Comparison of ENCODE assay signal across 8 mouse cellular contexts in genomic region chr2:117838387-117838786, GRCm38 (mm10).
A peak's percentile ranks its signal among the peaks of the same experiment; 100 is the strongest.
DNase-seq lines count a peak whose midpoint lies in the region; ATAC-seq and TF ChIP-seq lines count a peak whose summit lies in the region.

No protein-coding gene starts in this region.

- H3K4me1 ChIP-seq in heart, embryonic 14.5 days (ENCODE audit: control insufficient read depth in 2 of 2, insufficient read depth in 2 of 2, low read length in 2 of 2) = peaks cover 0 to 3% of the 10 kb centered on the region in 2 experiments; a peak in 2 of 4 replicates
- H3K4me1 ChIP-seq in lung, postnatal 0 days (ENCODE audit: insufficient read depth, low read depth, low read length) = no peaks in the 10 kb centered on the region
- no peaks in the 10 kb centered on the region for H3K4me1 ChIP-seq in forebrain, embryonic 10.5 days

- H3K4me2 ChIP-seq in heart, embryonic 14.5 days (ENCODE audit: low read length) = no peak overlapping the region
- no peak overlapping the region for H3K4me2 ChIP-seq in lung, postnatal 0 days (replicated peaks; ENCODE audit: low read depth, low read length)

- H3K27ac ChIP-seq in heart, embryonic 14.5 days (replicated peaks in 1 of 2; ENCODE audit: control insufficient read depth in 1 of 2, insufficient read depth in 1 of 2, low read depth in 2 of 2, low read length in 2 of 2) = no peak overlapping the region; a peak in 1 of 4 replicates
- no peak overlapping the region for H3K27ac ChIP-seq in lung, postnatal 0 days (ENCODE audit: low read length)
- no peak overlapping the region for H3K27ac ChIP-seq in forebrain, embryonic 10.5 days

- H3K9ac ChIP-seq in heart, embryonic 14.5 days (ENCODE audit: low read length) = no peak overlapping the region
- H3K9ac ChIP-seq in lung, postnatal 0 days (replicated peaks; ENCODE audit: low read depth) = no peak overlapping the region

- H3K27me3 ChIP-seq in heart, embryonic 14.5 days (ENCODE audit: control insufficient read depth, insufficient read depth, low read length) = no peaks in the 10 kb centered on the region
- no peaks in the 10 kb centered on the region for H3K27me3 ChIP-seq in lung, postnatal 0 days (replicated peaks; ENCODE audit: insufficient read depth, low read length)
- H3K27me3 ChIP-seq in forebrain, embryonic 10.5 days (ENCODE audit: poor library complexity, severe bottlenecking) = no peaks in the 10 kb centered on the region

- no peaks in the 10 kb centered on the region for H3K9me3 ChIP-seq in heart, embryonic 14.5 days (ENCODE audit: control insufficient read depth, low read length)
- H3K9me3 ChIP-seq in lung, postnatal 0 days (ENCODE audit: low read length) = no peaks in the 10 kb centered on the region
- no peaks in the 10 kb centered on the region for H3K9me3 ChIP-seq in forebrain, embryonic 10.5 days

- peak; percentile 25 for DNase-seq in gastrocnemius, adult 18-20 months (ENCODE audit: low spot score)
- DNase-seq in gastrocnemius, adult 8-10 months (ENCODE audit: low spot score in 2 of 2) = no peak
- DNase-seq in NIH3T3 (ENCODE audit: low read depth) = peak; percentile 70
- DNase-seq in lung, postnatal 0 days (ENCODE audit: low spot score) = peak; percentile 93
- DNase-seq in frontal cortex, postnatal 10 days (ENCODE audit: low spot score in 2 of 2) = no peak
- DNase-seq in forebrain, embryonic 10.5 days (ENCODE audit: extremely low spot score, low spot score) = no peak
- DNase-seq in MN1 (ENCODE audit: low spot score) = no peak

- H3K4me3 ChIP-seq in heart, embryonic 14.5 days (ENCODE audit: control insufficient read depth in 1 of 2, insufficient read depth in 1 of 2, low read depth in 1 of 2, low read length in 2 of 2) = no peak overlapping the region
- no peak overlapping the region for H3K4me3 ChIP-seq in lung, postnatal 0 days (ENCODE audit: low read depth, low read length)
- H3K4me3 ChIP-seq in forebrain, embryonic 10.5 days = no peak overlapping the region

- peak; percentile 95 for TF ChIP-seq EP300 in lung, postnatal 0 days (IDR thresholded peaks at IDR 0.05)

- ATAC-seq in heart, embryonic 14.5 days (ENCODE audit: insufficient number of reproducible peaks, insufficient read depth, low FRiP score, low read depth) = peak; percentile 72; the same call in 1 of the 2 replicates
- ATAC-seq in lung, postnatal 0 days = peak; percentile 97

- TF ChIP-seq CTCF in lung, postnatal 0 days (IDR thresholded peaks at IDR 0.05) = no peak

- H3K36me3 ChIP-seq in heart, embryonic 14.5 days (ENCODE audit: control insufficient read depth, insufficient read depth, low read length) = no peaks in the 10 kb centered on the region
- no peaks in the 10 kb centered on the region for H3K36me3 ChIP-seq in lung, postnatal 0 days (ENCODE audit: insufficient read depth, low read length)
- H3K36me3 ChIP-seq in forebrain, embryonic 10.5 days (replicated peaks) = no peaks in the 10 kb centered on the region

- WGBS in heart, embryonic 14.5 days = 45% methylated on average over 2 of the region's 2 CpGs
- WGBS in lung, postnatal 0 days = 14% methylated on average over 2 of the region's 2 CpGs
- WGBS in forebrain, embryonic 10.5 days = 81% methylated on average over 2 of the region's 2 CpGs

Comparison
In these comparisons a context has a peak if more than half of its experiments do, and no peak if none do; other contexts are left out.
1. DNase-seq: peak in gastrocnemius, adult 18-20 months (single experiment), NIH3T3 (single experiment) and lung, postnatal 0 days (single experiment); none in gastrocnemius, adult 8-10 months (0 of 2), frontal cortex, postnatal 10 days (0 of 2), forebrain, embryonic 10.5 days (single experiment) and MN1 (single experiment).